Mouse (Mus musculus) intestine, embryonic 16.5 days (tissue): ENCODE data around the gene Car5a. TPM values are rescaled to one million over a fixed set of nuclear protein-coding genes. Genes with fewer than 3 reads are reported as not detected.

Experiments used
- ATAC-seq: fragments of 200-750 bp; cut with Nextera tagmentation; 2 replicates; pipeline ENCODE4 v1.8.0; 2017; ENCODE audit warnings: moderate TSS enrichment, moderate library complexity
- H3K27ac ChIP-seq: fragments of 300-500 bp; sonication (generic); 2 replicates; pipeline ENCODE4 v1.5.1; 2014; ENCODE audit warnings: mild to moderate bottlenecking, low read length
- H3K27me3 ChIP-seq: fragments of 300-500 bp; sonication (generic); replicated peaks from 2 replicates; pipeline ENCODE4 v1.6.1; 2014; ENCODE audit warnings: low read length, control low read depth, mixed read lengths; ENCODE audit not compliant: control insufficient read depth, insufficient read depth
- H3K36me3 ChIP-seq: fragments of 300-500 bp; sonication (generic); 2 replicates; pipeline ENCODE4 v1.6.1; 2014; ENCODE audit warnings: low read length, control low read depth; ENCODE audit not compliant: control insufficient read depth, insufficient read depth
- H3K4me1 ChIP-seq: fragments of 300-500 bp; sonication (generic); 2 replicates; pipeline ENCODE4 v1.6.1; 2014; ENCODE audit warnings: low read length, control low read depth, mixed read lengths; ENCODE audit not compliant: control insufficient read depth, insufficient read depth
- H3K4me2 ChIP-seq: fragments of 300-500 bp; sonication (generic); 2 replicates; pipeline ENCODE4 v1.6.1; 2014; ENCODE audit warnings: low read depth, low read length, control low read depth
- H3K4me3 ChIP-seq: fragments of 300-500 bp; sonication (generic); 2 replicates; pipeline ENCODE4 v1.5.1; 2014; ENCODE audit warnings: mild to moderate bottlenecking, low read length
- H3K9ac ChIP-seq: fragments of 300-500 bp; sonication (generic); 2 replicates; pipeline ENCODE4 v1.6.1; 2014; ENCODE audit warnings: low read depth, low read length
- H3K9me3 ChIP-seq: fragments of 300-500 bp; sonication (generic); 2 replicates; pipeline ENCODE4 v1.6.1; 2016; ENCODE audit warnings: low read length, control low read depth; ENCODE audit not compliant: control insufficient read depth
- WGBS: fragments of 180-500 bp; shearing (Covaris S2); extraction: QIAGEN DNeasy Blood & Tissue Kit; methylation state at CpG from one replicate; pipeline ENCODE4 v1.1.7; 2014; 5-methylcytosine and 5-hydroxymethylcytosine counted together
- polyA plus RNA-seq: library from polyadenylated mRNA; unstranded; fragments of >200 nt; fragmentation: Nextera tagmentation; extraction: Ambion mirVana; gene quantifications from 2 replicates; pipeline ENCODE4 v1.2.1, GENCODE M21; 2015

Gene Car5a
- polyA plus RNA-seq, 1 experiment from 2014 or later: 0.31 TPM

DNA sequence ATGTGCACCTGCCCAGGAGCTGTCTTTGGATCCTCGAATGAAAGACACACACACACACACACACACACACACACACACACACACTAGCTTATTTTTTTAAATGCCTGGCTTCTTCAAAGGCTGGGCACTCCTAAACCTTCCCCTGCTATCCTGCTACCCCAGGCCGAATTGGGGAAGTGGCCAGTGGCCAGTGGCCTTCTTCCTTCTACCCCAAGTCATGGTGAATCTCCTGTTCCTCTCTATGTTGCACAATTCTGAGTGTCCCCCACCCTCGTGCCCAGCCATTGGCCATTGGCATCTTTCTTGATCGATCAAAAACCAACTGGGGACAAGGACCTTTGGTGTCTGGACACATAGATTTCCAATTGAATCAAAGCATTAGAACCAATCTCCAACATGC, 14.7 kb downstream of the Car5a start:
- Histone ChIP-seq H3K27me3 (no peaks in the 10 kb centered on the region), H3K36me3 (no peaks in the 10 kb centered on the region), H3K27ac (no peak overlapping the region), H3K4me1 (no peaks in the 10 kb centered on the region), H3K4me3 (no peak overlapping the region), H3K9me3 (no peaks in the 10 kb centered on the region), H3K4me2 (no peak overlapping the region), H3K9ac (no peak overlapping the region)
- ATAC-seq: no peak
- WGBS: 78% methylated on average over 4 of the region's 4 CpGs

DNA sequence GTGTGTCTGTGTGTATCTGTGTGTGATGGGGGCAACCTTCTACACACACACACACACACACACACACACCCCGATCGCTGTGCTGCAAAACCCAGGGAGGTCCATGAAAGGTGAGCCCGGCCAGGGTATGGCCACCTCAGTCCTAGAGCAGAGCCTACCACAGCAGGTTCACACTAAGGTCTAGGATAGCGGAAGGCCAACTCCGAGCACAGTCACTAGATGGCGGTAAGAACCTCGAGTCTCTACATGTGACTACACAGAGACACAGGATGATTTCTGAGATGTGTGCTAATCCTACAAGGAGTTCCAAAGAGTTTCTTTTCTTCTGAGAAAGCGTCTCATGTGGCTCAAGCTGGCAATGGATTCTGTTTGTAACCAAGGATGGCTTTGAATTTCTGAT, 17.4 kb downstream of the Car5a start:
- Histone ChIP-seq H3K27me3 (no peaks in the 10 kb centered on the region), H3K36me3 (no peaks in the 10 kb centered on the region), H3K27ac (no peak overlapping the region), H3K4me1 (no peaks in the 10 kb centered on the region), H3K9me3 (no peaks in the 10 kb centered on the region), H3K4me2 (no peak overlapping the region), H3K4me3 (no peak overlapping the region), H3K9ac (no peak overlapping the region)
- 33% methylated on average over 8 of the region's 8 CpGs for WGBS
- peak; percentile 60; the same call in 1 of the 2 replicates for ATAC-seq

- H3K27me3 ChIP-seq: no peaks in the 10 kb centered on the region
- H3K4me1 ChIP-seq: no peaks in the 10 kb centered on the region; the same call in 1 of the 2 replicates
- no peak for ATAC-seq
- 62% methylated on average over 8 of the region's 8 CpGs for WGBS
- H3K27ac ChIP-seq: no peak overlapping the region
- H3K4me3 ChIP-seq: no peak overlapping the region
- no peaks in the 10 kb centered on the region for H3K36me3 ChIP-seq
- no peak overlapping the region for H3K4me2 ChIP-seq
- H3K9ac ChIP-seq: no peak overlapping the region
- no peaks in the 10 kb centered on the region for H3K9me3 ChIP-seq
Observed at GRCm38 (mm10) chr8:121926266-121926665, 18.4 kb downstream of the Car5a start.

DNA sequence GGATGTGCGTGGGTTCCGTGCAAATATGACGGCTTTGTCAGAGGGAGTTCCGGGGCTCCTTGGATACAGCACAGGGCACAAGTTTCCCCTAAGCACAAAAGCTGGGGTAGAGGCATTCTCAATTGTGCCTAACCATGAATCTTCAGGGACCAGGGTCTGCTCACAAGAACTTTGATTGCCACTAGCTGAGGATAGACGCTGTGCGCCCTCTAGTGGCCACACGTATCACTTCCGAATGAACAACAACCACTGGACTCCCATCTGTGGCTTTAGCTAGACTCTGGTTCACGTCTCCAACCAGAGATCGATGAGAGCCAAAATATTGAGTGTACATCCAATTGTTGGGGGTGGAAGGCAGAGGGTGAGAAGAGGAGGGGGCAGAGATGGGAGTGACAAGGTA, 19.1 kb downstream of the Car5a start:
- H3K4me1 ChIP-seq: no peaks in the 10 kb centered on the region; the same call in 1 of the 2 replicates
- no peaks in the 10 kb centered on the region for H3K27me3 ChIP-seq
- no peaks in the 10 kb centered on the region for H3K36me3 ChIP-seq
- H3K27ac ChIP-seq: no peak overlapping the region
- H3K4me3 ChIP-seq: no peak overlapping the region
- no peak for ATAC-seq
- H3K4me2 ChIP-seq: no peak overlapping the region
- 29% methylated on average over 10 of the region's 10 CpGs for WGBS
- no peak overlapping the region for H3K9ac ChIP-seq
- H3K9me3 ChIP-seq: no peaks in the 10 kb centered on the region

DNA sequence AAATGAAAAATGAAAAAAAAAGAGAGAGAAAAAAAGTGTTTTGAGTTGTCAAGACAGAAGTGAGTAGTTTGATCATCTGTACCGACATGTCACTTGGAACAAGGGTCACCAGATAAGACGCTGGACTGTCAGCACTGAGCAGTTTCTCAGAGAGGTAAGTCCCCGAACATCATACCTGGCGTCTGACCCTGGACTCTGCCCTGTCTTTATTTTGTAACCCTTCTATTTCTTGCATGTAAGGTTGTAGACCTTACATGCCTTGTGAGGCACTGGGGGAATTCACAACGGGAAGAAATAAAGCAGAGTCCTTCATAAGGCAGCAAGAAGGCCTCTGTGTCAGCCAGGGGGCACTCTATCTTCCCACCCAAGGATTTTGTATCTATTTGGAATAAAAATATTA, 20.0 kb downstream of the Car5a start:
- no peaks in the 10 kb centered on the region for H3K36me3 ChIP-seq
- H3K27me3 ChIP-seq: no peaks in the 10 kb centered on the region
- 72% methylated on average over 5 of the region's 5 CpGs for WGBS
- 0 out of 2 replicates have a peak, but pooled peaks have one; percentile 21 for ATAC-seq
- no peaks in the 10 kb centered on the region for H3K9me3 ChIP-seq
- no peak overlapping the region for H3K4me2 ChIP-seq
- peaks cover under 1% of the 10 kb centered on the region; the same call in 1 of the 2 replicates for H3K4me1 ChIP-seq
- no peak overlapping the region for H3K9ac ChIP-seq
- H3K27ac ChIP-seq: no peak overlapping the region
- no peak overlapping the region for H3K4me3 ChIP-seq

DNA sequence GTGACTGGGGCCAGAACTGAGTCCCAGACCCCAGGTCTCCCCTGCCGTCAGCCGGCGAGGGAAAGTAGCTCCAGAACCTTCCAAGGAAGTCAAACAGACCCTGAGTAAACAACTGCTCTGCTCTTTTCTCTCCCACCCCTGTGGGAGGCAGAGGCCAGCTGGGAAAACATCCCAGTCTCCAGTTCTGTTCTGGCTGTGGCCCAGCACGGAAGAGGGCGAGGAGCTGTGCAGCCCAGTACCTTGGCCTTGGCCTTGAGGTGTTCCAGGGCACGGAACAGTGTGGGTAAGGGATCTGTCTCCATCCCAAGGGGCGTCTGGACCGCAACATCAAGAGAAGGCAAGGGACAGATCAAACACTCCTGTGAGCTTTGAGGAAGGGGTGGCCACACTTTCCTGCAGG, 22.6 kb downstream of the Car5a start:
- peak; percentile 57 for ATAC-seq
- Histone ChIP-seq H3K27ac (peak overlapping the region; percentile 76), H3K9me3 (no peaks in the 10 kb centered on the region), H3K4me3 (no peak overlapping the region), H3K4me1 (peaks cover 2% of the 10 kb centered on the region; the same call in 1 of the 2 replicates), H3K36me3 (no peaks in the 10 kb centered on the region), H3K9ac (peak overlapping the region; percentile 23; the same call in 1 of the 2 replicates), H3K27me3 (no peaks in the 10 kb centered on the region), H3K4me2 (no peak overlapping the region)
- WGBS: 33% methylated on average over 8 of the region's 8 CpGs

GRCm38 (mm10) chr8:121921582-121921981, 23.1 kb downstream of the Car5a start:
- ATAC-seq: no peak

GRCm38 (mm10) chr8:121919731-121920130, 25.0 kb downstream of the Car5a start:
- ATAC-seq: no peak
- H3K36me3 ChIP-seq: no peaks in the 10 kb centered on the region
- no peak overlapping the region for H3K4me3 ChIP-seq
- H3K9ac ChIP-seq: no peak overlapping the region
- no peak overlapping the region for H3K4me2 ChIP-seq
- no peaks in the 10 kb centered on the region for H3K9me3 ChIP-seq
- peaks cover 2% of the 10 kb centered on the region; the same call in 1 of the 2 replicates for H3K4me1 ChIP-seq
- H3K27me3 ChIP-seq: no peaks in the 10 kb centered on the region
- H3K27ac ChIP-seq: no peak overlapping the region
- 34% methylated on average over 3 of the region's 3 CpGs for WGBS

More at GRCm38 (mm10) chr8:121921582-121921981, 23.1 kb downstream of the Car5a start:
- peak overlapping the region; percentile 76 for H3K27ac ChIP-seq
- H3K9ac ChIP-seq: peak overlapping the region; percentile 23; the same call in 1 of the 2 replicates
- no peaks in the 10 kb centered on the region for H3K27me3 ChIP-seq
- 81% methylated on average over 8 of the region's 8 CpGs for WGBS
- H3K9me3 ChIP-seq: no peaks in the 10 kb centered on the region
- no peaks in the 10 kb centered on the region for H3K36me3 ChIP-seq
- no peak overlapping the region for H3K4me2 ChIP-seq
- no peak overlapping the region for H3K4me3 ChIP-seq
- peaks cover 2% of the 10 kb centered on the region; the same call in 1 of the 2 replicates for H3K4me1 ChIP-seq

DNA sequence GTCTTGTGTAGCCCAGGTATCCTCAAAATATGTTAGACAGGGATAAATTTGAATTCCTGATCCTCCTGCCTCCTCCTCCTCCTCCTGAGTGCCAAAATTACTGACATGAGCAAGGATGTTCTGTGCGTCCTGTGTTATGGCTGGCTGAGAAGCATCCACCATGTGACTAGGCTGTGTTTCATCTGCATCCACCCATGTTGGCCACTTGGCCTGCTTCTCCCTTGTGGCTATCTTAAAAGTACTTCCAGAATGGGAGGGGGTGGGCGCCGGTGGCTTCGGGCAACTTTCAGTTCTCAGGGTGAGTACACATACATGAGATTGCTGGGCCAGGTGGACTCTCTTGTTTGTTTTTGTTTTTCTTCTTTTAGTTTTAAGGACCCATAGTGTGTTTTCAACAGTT, 25.5 kb downstream of the Car5a start:
- H3K27me3 ChIP-seq: no peaks in the 10 kb centered on the region
- no peak overlapping the region for H3K4me2 ChIP-seq
- H3K4me3 ChIP-seq: no peak overlapping the region
- H3K9me3 ChIP-seq: no peaks in the 10 kb centered on the region
- no peak overlapping the region for H3K9ac ChIP-seq
- no peak overlapping the region for H3K27ac ChIP-seq
- 70% methylated on average over 4 of the region's 4 CpGs for WGBS
- peaks cover 2% of the 10 kb centered on the region; the same call in 1 of the 2 replicates for H3K4me1 ChIP-seq
- H3K36me3 ChIP-seq: no peaks in the 10 kb centered on the region
- ATAC-seq: no peak

- 68% methylated on average over 8 of the region's 8 CpGs for WGBS
- Histone ChIP-seq H3K4me1 (peaks cover 3% of the 10 kb centered on the region), H3K27ac (no peak overlapping the region), H3K4me2 (no peak overlapping the region), H3K36me3 (no peaks in the 10 kb centered on the region), H3K9ac (no peak overlapping the region), H3K4me3 (no peak overlapping the region), H3K9me3 (no peaks in the 10 kb centered on the region), H3K27me3 (no peaks in the 10 kb centered on the region)
- ATAC-seq: no peak
Observed at GRCm38 (mm10) chr8:121913378-121913777, 31.3 kb downstream of the Car5a start.
